Mouse (Mus musculus) neural tube, embryonic 13.5 days (tissue): Measurements from ENCODE around the gene Cacna1s. TPM values are rescaled to one million over a fixed set of nuclear protein-coding genes. Genes with fewer than 3 reads are reported as not detected.

Experiments used
- polyA plus RNA-seq: library from polyadenylated mRNA; unstranded; fragments of >200 nt; fragmentation: Nextera tagmentation; extraction: Ambion mirVana; gene quantifications from 2 replicates; pipeline ENCODE4 v1.2.1, GENCODE M21; 2015

Gene Cacna1s
- polyA plus RNA-seq, 1 experiment from 2014 or later: 0.28 TPM

Other genes with a start within 250 kb of the Cacna1s start
- 0.40 and 0.73 TPM in 2 replicates for gene Lad1, start 234.2 kb upstream of the Cacna1s start, polyA plus RNA-seq
- 10.9 and 22.7 TPM in 2 replicates for gene Tnnt2, start 216.4 kb upstream of the Cacna1s start, polyA plus RNA-seq
- 0.08 and 0.23 TPM in 2 replicates for gene Pkp1, start 133.5 kb upstream of the Cacna1s start, polyA plus RNA-seq
- not detected in 2 replicates for gene Igfn1, start 46.4 kb upstream of the Cacna1s start, polyA plus RNA-seq
- 155 and 180 TPM in 2 replicates for gene Tmem9, start 44.6 kb upstream of the Cacna1s start, polyA plus RNA-seq
- not detected in 2 replicates for gene Ascl5, start 1.9 kb upstream of the Cacna1s start, polyA plus RNA-seq
- 34.6 and 41.7 TPM in 2 replicates for gene Kif21b, start 78.6 kb downstream of the Cacna1s start, polyA plus RNA-seq
- not detected in 2 replicates for gene Mroh3, start 160.1 kb downstream of the Cacna1s start, polyA plus RNA-seq
- 3.1 and 3.6 TPM in 2 replicates for gene Inava, start 181.5 kb downstream of the Cacna1s start, polyA plus RNA-seq
- gene Gpr25, start 208.1 kb downstream of the Cacna1s start, polyA plus RNA-seq: 0.29 TPM in 2 replicates